Mouse (Mus musculus): Measurements from ENCODE around the gene Fezf1. TPM values are rescaled to one million over a fixed set of nuclear protein-coding genes. Genes with fewer than 3 reads are reported as not detected.

Fezf1 gene
- 0.03 TPM in 1 of 2 replicates, not detected in the other for polyA plus RNA-seq (2012; rRNA removed)

GRCm38 (mm10) chr6:23248313-23249052 is at the start of gene Fezf1:
Gene Fezf1 (minus strand): TSS chr6:23248362.

Other genes starting within 250 kb of the Fezf1 start
- gene Aass, start 115.4 kb downstream of the Fezf1 start, polyA plus RNA-seq (2012; rRNA removed): 0.20 and 0.48 TPM in 2 replicates